Mouse (Mus musculus) midbrain, embryonic 15.5 days (tissue): ENCODE measurements around the gene Tmem89. TPM values are rescaled to one million over a fixed set of nuclear protein-coding genes. Genes with fewer than 3 reads are reported as not detected.

Source experiments
- ATAC-seq: fragments of 200-750 bp; cut with Nextera tagmentation; replicated peaks from 2 replicates; pipeline ENCODE4 v1.8.0; 2017; ENCODE audit warnings: moderate TSS enrichment
- H3K27ac ChIP-seq: fragments of 300-500 bp; sonication (generic); 2 replicates; pipeline ENCODE4 v1.5.1; 2015; ENCODE audit warnings: mild to moderate bottlenecking, inconsistent platforms
- H3K27me3 ChIP-seq: fragments of 300-500 bp; sonication (generic); replicated peaks from 2 replicates; pipeline ENCODE4 v1.6.1; 2015; ENCODE audit warnings: inconsistent platforms
- H3K36me3 ChIP-seq: fragments of 300-500 bp; sonication (generic); replicated peaks from 2 replicates; pipeline ENCODE4 v1.6.1; 2015; ENCODE audit warnings: inconsistent platforms
- H3K4me1 ChIP-seq: fragments of 300-500 bp; sonication (generic); 2 replicates; pipeline ENCODE4 v1.6.1; 2015; ENCODE audit warnings: inconsistent platforms
- H3K4me2 ChIP-seq: fragments of 300-500 bp; sonication (generic); 2 replicates; pipeline ENCODE4 v1.6.1; 2015; ENCODE audit warnings: inconsistent platforms, mild to moderate bottlenecking, moderate library complexity
- H3K4me3 ChIP-seq: fragments of 300-500 bp; sonication (generic); 2 replicates; pipeline ENCODE4 v1.5.1; 2015; ENCODE audit warnings: mild to moderate bottlenecking, inconsistent platforms
- H3K9ac ChIP-seq: fragments of 300-500 bp; sonication (generic); 2 replicates; pipeline ENCODE4 v1.6.1; 2015; ENCODE audit warnings: mild to moderate bottlenecking, inconsistent platforms
- H3K9me3 ChIP-seq: fragments of 300-500 bp; sonication (generic); 2 replicates; pipeline ENCODE4 v1.6.1; 2016; ENCODE audit warnings: inconsistent platforms
- whole genome bisulfite sequencing: fragments of 180-500 bp; shearing (Covaris S2); methylation state at CpG from one replicate; pipeline ENCODE4 v1.1.7; 2015; ENCODE audit warnings: mixed read lengths; 5-methylcytosine and 5-hydroxymethylcytosine counted together
- polyA plus RNA-seq: library from polyadenylated mRNA; unstranded; fragments of >200 nt; fragmentation: Nextera tagmentation; extraction: Ambion mirVana; gene quantifications from 2 replicates; pipeline ENCODE4 v1.2.1, GENCODE M21; 2015

Tmem89 gene
- polyA plus RNA-seq, result 0.18 and 0.24 TPM in 2 replicates

- no peaks in the 10 kb centered on the region for H3K27me3 ChIP-seq
- H3K4me3 ChIP-seq, result no peak within 1 kb of the TSS
- ATAC-seq, result peak; percentile 66
- H3K4me2 ChIP-seq, result no peak within 1 kb of the TSS
- H3K9me3 ChIP-seq, result no peaks in the 10 kb centered on the region
- H3K36me3 ChIP-seq, result no peaks in the 10 kb centered on the region
- no peak within 1 kb of the TSS; the same call in 1 of the 2 replicates for H3K27ac ChIP-seq
- WGBS, result 55% methylated on average over 6 of the region's 6 CpGs
- 0 out of 2 replicates have a peak within 1 kb of the TSS, but pooled peaks have one; percentile 7 for H3K9ac ChIP-seq
- H3K4me1 ChIP-seq, result no peaks in the 10 kb centered on the region
Observed at GRCm38 (mm10) chr9:108914491-108914890, at the start of gene Tmem89. Gene Tmem89 (plus strand): TSS chr9:108914619.

DNA sequence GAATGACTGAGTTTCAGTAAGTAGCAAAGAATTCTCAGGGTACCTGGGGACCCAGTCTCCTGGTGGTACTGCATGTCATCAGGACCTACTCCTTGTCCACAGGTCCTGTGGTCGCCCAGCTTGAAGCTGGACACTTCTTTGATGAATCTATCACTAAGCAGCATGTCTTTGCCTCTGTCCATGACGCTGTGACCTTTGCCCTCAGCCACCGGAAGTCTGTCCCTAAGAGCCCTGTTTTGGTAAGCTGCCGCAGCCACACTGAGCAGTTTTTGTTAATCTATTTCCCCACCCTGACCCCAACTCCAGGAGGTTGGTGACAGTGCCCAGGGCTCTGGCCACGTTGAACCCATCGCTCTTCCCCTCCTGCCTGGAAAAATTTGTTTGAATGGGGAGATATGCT is 2.1 kb upstream of the Tmem89 start:
- WGBS, result 66% methylated on average over 6 of the region's 6 CpGs
- Histone ChIP-seq H3K9me3 (no peaks in the 10 kb centered on the region), H3K9ac (no peak overlapping the region), H3K27ac (no peak overlapping the region), H3K4me3 (no peak overlapping the region), H3K36me3 (no peaks in the 10 kb centered on the region), H3K4me1 (no peaks in the 10 kb centered on the region), H3K4me2 (no peak overlapping the region), H3K27me3 (no peaks in the 10 kb centered on the region)
- ATAC-seq, result no peak

DNA sequence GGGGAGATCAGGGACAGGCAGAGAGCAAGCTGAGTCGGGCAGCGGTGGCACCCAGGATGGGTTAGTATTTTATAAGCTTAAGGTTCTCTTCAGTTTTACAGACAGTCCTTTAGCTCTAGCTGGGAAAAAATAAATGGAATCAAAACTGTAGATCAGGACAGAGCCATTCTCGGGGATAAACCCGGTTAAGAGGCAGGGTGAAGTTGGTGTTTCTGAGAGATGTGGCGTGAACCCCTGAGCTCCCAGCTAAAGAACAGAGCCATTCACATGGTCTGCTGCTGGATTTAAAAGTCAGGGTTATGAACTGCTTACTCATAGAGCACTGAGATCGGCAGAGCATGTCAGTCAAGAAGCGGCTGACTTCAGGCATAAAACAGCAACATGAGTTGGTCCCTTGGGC is 1.3 kb upstream of the Tmem89 start:
- H3K9ac ChIP-seq, result no peak overlapping the region
- H3K4me1 ChIP-seq, result no peaks in the 10 kb centered on the region
- H3K27ac ChIP-seq, result no peak overlapping the region
- no peak overlapping the region for H3K4me2 ChIP-seq
- no peak for ATAC-seq
- H3K9me3 ChIP-seq, result no peaks in the 10 kb centered on the region
- H3K27me3 ChIP-seq, result no peaks in the 10 kb centered on the region
- no peak overlapping the region for H3K4me3 ChIP-seq
- H3K36me3 ChIP-seq, result no peaks in the 10 kb centered on the region
- 83% methylated on average over 7 of the region's 7 CpGs for WGBS

GRCm38 (mm10) chr9:108913621-108914020 is 798 bp upstream of the Tmem89 start:
- Histone ChIP-seq H3K36me3 (no peaks in the 10 kb centered on the region), H3K27me3 (no peaks in the 10 kb centered on the region), H3K4me1 (no peaks in the 10 kb centered on the region), H3K4me2 (no peak overlapping the region), H3K27ac (no peak overlapping the region), H3K9ac (0 out of 2 replicates have a peak overlapping the region, but pooled peaks have one; percentile 7), H3K9me3 (no peaks in the 10 kb centered on the region), H3K4me3 (no peak overlapping the region)
- no peak for ATAC-seq
- 70% methylated on average over 10 of the region's 10 CpGs for whole genome bisulfite sequencing

GRCm38 (mm10) chr9:108925897-108926296 is 11.5 kb downstream of the Tmem89 start:
- Histone ChIP-seq H3K9ac (no peak overlapping the region), H3K27ac (no peak overlapping the region), H3K9me3 (no peaks in the 10 kb centered on the region), H3K4me1 (no peaks in the 10 kb centered on the region), H3K36me3 (no peaks in the 10 kb centered on the region), H3K4me2 (no peak overlapping the region), H3K27me3 (no peaks in the 10 kb centered on the region), H3K4me3 (no peak overlapping the region)
- WGBS, result 82% methylated on average over 8 of the region's 8 CpGs
- no peak for ATAC-seq

GRCm38 (mm10) chr9:108928424-108928823 is 14.0 kb downstream of the Tmem89 start:
- no peaks in the 10 kb centered on the region for H3K36me3 ChIP-seq
- no peaks in the 10 kb centered on the region for H3K9me3 ChIP-seq
- 88% methylated on average over 3 of the region's 3 CpGs for WGBS
- H3K4me2 ChIP-seq, result no peak overlapping the region
- H3K27ac ChIP-seq, result no peak overlapping the region
- no peaks in the 10 kb centered on the region for H3K4me1 ChIP-seq
- H3K4me3 ChIP-seq, result no peak overlapping the region
- no peak for ATAC-seq
- H3K27me3 ChIP-seq, result no peaks in the 10 kb centered on the region
- H3K9ac ChIP-seq, result no peak overlapping the region

GRCm38 (mm10) chr9:108935991-108936390 is 21.6 kb downstream of the Tmem89 start:
- peaks cover 7% of the 10 kb centered on the region for H3K4me1 ChIP-seq
- peaks cover 22% of the 10 kb centered on the region; the same call in 1 of the 2 replicates for H3K36me3 ChIP-seq
- no peaks in the 10 kb centered on the region for H3K27me3 ChIP-seq
- H3K4me2 ChIP-seq, result peak overlapping the region; percentile 36
- no peak overlapping the region for H3K27ac ChIP-seq
- no peaks in the 10 kb centered on the region for H3K9me3 ChIP-seq
- 0 out of 2 replicates have a peak, but pooled peaks have one; percentile 38 for ATAC-seq
- 14% methylated on average over 3 of the region's 3 CpGs for WGBS
- H3K4me3 ChIP-seq, result 0 out of 2 replicates have a peak overlapping the region, but pooled peaks have one; percentile 54
- H3K9ac ChIP-seq, result no peak overlapping the region

DNA sequence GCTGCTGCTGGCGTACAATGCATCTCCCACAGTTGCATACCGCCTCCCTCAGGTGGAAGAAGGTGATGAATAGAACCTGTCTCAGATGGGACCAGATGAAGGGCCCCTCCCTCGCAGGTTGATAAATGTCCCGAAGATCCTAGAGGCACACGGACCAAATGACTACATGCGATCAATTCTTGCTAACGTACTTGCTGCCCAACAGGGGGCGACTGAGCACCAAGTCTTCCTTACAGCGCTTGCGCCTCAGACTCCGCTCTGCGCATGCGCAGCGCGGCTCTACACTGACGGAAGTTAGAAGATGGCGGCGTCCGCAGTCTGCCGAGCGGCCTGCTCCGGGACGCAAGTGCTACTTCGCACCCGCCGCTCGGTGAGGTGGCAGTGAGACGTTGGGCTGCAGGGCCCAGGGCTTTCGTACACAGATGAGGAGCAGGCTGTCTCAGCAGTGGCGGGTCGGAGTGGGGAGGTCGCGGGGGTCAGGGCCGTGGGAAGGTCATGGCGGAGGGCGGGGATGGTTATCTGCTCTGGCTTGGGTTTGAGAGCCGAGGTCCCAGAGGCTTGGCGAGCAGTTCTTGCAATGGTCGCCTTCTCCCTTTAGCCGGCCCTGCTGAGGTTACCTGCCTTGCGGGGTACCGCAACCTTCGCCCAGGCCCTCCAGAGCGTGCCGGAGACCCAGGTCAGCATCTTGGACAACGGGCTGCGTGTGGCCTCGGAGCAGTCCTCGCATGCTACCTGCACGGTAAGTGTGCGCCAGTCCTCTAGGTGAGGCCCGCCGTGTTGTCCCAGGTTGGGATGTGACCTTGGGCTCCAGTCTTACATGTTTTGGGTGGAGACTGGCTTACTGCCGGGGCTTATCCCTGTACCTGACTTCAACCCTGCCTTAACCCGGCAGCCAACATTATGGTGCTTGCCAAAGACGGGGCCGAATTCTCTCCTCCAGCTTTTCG is 22.3 kb downstream of the Tmem89 start, which contains the start of gene Uqcrc1:
Gene Uqcrc1 (plus strand): TSS at position 216 of the 947 bp plus-strand sequence.
- no peaks in the 10 kb centered on the region for H3K9me3 ChIP-seq
- H3K4me1 ChIP-seq, result peaks cover 7% of the 10 kb centered on the region
- peaks cover 24% of the 10 kb centered on the region; the same call in 1 of the 2 replicates for H3K36me3 ChIP-seq
- peak within 1 kb of the TSS; percentile 73 for H3K4me2 ChIP-seq
- peak within 1 kb of the TSS; percentile 54 for H3K4me3 ChIP-seq
- H3K27ac ChIP-seq, result peak within 1 kb of the TSS; percentile 61
- WGBS, result under 1% methylated on average over 58 of the region's 58 CpGs
- no peaks in the 10 kb centered on the region for H3K27me3 ChIP-seq
- peak within 1 kb of the TSS; percentile 83 for H3K9ac ChIP-seq
- peak; percentile 87 for ATAC-seq

- Histone ChIP-seq H3K9ac (no peak overlapping the region), H3K27ac (no peak overlapping the region), H3K4me3 (no peak overlapping the region), H3K36me3 (peaks cover 74% of the 10 kb centered on the region), H3K4me1 (0 out of 2 replicates have a peak, but pooled peaks cover 4% of the 10 kb centered on the region), H3K9me3 (no peaks in the 10 kb centered on the region), H3K4me2 (no peak overlapping the region), H3K27me3 (no peaks in the 10 kb centered on the region)
- WGBS, result 80% methylated on average over 9 of the region's 9 CpGs
- no peak for ATAC-seq
Observed at GRCm38 (mm10) chr9:108945111-108945510, 30.7 kb downstream of the Tmem89 start.

DNA sequence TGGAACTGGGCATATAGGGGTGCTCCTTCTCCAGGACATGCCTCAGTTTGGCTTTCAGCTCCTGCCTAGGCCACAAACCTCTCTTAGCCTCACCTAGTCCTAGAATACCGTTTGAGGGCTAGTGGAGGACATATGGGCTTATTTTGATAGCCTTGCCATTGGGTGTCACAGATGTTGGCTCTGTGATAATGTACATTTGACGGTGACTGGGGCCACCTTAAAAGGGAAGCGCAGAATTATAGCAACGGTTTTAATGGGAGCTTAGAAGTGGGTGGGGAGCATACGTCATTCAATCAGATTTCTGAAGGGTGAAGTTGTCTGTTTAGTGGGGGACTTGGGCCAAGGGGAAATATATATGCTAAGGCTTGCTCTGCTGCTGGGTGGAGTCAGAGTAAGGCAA is 31.2 kb downstream of the Tmem89 start:
- no peak overlapping the region for H3K9ac ChIP-seq
- 0 out of 2 replicates have a peak, but pooled peaks cover 4% of the 10 kb centered on the region for H3K4me1 ChIP-seq
- H3K4me2 ChIP-seq, result no peak overlapping the region
- no peaks in the 10 kb centered on the region for H3K27me3 ChIP-seq
- H3K9me3 ChIP-seq, result no peaks in the 10 kb centered on the region
- H3K27ac ChIP-seq, result no peak overlapping the region
- H3K36me3 ChIP-seq, result peaks cover 77% of the 10 kb centered on the region
- ATAC-seq, result no peak
- H3K4me3 ChIP-seq, result no peak overlapping the region
- 87% methylated on average over 5 of the region's 5 CpGs for WGBS

DNA sequence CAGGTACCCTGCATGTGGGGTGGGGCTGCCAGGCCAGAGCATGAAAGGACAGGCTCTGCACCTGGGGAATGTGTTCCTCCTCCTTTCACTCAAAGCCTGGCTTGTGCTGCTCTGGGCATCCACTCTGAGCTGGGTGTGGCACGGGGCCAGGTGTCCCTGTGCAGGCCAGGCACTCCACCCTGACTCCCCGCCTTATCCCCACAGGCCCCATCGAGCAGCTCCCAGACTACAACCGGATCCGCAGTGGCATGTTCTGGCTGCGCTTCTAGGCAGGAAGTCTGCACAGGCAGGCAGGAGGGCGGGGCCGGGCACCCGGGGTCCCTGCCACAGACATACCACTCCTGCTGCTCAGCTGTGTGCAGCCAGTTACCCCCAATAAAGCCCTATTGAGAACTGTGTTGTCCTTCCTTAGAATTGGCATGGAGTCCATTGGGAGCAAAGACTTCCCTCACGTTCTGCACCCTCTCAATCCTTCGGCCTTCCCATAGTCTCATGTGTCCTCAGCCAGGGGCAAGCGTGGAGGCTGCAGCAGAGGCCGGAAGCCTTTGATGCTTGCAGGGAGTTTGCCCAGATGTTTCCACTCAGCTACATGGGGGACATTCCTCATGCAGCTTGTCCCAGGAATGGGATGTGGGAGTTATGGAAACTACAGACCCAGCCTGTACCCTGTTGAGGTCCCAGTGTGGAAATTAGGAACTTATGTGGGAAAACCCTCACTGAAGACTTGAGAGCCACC is 35.0 kb downstream of the Tmem89 start:
- Histone ChIP-seq H3K36me3 (peaks cover 58% of the 10 kb centered on the region), H3K27ac (no peak overlapping the region)
- 93% methylated on average over 13 of the region's 13 CpGs for WGBS

More for the DNA sequence above, 35.0 kb downstream of the Tmem89 start:
- Histone ChIP-seq H3K27me3 (peaks cover 21% of the 10 kb centered on the region), H3K4me3 (no peak overlapping the region), H3K4me1 (no peaks in the 10 kb centered on the region), H3K9ac (no peak overlapping the region), H3K9me3 (no peaks in the 10 kb centered on the region), H3K4me2 (no peak overlapping the region)
- ATAC-seq, result no peak
